Mouse (Mus musculus) embryonic facial prominence, embryonic 11.5 days (tissue): ENCODE results near the gene Gm49387. TPM values are rescaled to one million over a fixed set of nuclear protein-coding genes. Genes with fewer than 3 reads are reported as not detected.
A peak's percentile ranks its signal among the peaks of the same experiment; 100 is the strongest.

Experiments used
- ATAC-seq: fragments of 200-750 bp; cut with Nextera tagmentation; replicated peaks from 2 replicates; pipeline ENCODE4 v1.8.0; 2017; ENCODE audit warnings: low read depth; ENCODE audit not compliant: insufficient number of reproducible peaks, low FRiP score, low TSS enrichment
- DNase-seq: peaks from one replicate; pipeline ENCODE4 v3.0.0-alpha.2; 2015; ENCODE audit warnings: low spot score
- H3K27ac ChIP-seq: fragments of 300-500 bp; sonication (generic); replicated peaks from 2 replicates; pipeline ENCODE4 v1.5.1; 2014; ENCODE audit warnings: mild to moderate bottlenecking, low read depth, low read length, control low read depth
- H3K27me3 ChIP-seq: fragments of 300-500 bp; sonication (generic); 2 replicates; pipeline ENCODE4 v1.6.1; 2014; ENCODE audit warnings: mild to moderate bottlenecking, low read length, moderate library complexity, mixed read lengths; ENCODE audit not compliant: control insufficient read depth, insufficient read depth
- H3K36me3 ChIP-seq: fragments of 300-500 bp; sonication (generic); replicated peaks from 2 replicates; pipeline ENCODE4 v1.6.1; 2014; ENCODE audit warnings: low read depth, mild to moderate bottlenecking, low read length, moderate library complexity, mixed read lengths; ENCODE audit not compliant: control insufficient read depth, insufficient read depth
- H3K4me1 ChIP-seq: fragments of 300-500 bp; sonication (generic); 2 replicates; pipeline ENCODE4 v1.6.1; 2014; ENCODE audit warnings: low read length, mixed read lengths; ENCODE audit not compliant: control insufficient read depth, insufficient read depth
- H3K4me2 ChIP-seq: fragments of 300-500 bp; sonication (generic); 2 replicates; pipeline ENCODE4 v1.6.1; 2014; ENCODE audit warnings: low read depth, mild to moderate bottlenecking, control low read depth, low read length, moderate library complexity
- H3K4me3 ChIP-seq: fragments of 300-500 bp; sonication (generic); 2 replicates; pipeline ENCODE4 v1.5.1; 2014; ENCODE audit warnings: low read depth, low read length, control low read depth
- H3K9ac ChIP-seq: fragments of 300-500 bp; sonication (generic); replicated peaks from 2 replicates; pipeline ENCODE4 v1.6.1; 2014; ENCODE audit warnings: mild to moderate bottlenecking, control low read depth, low read length
- H3K9me3 ChIP-seq: fragments of 300-500 bp; sonication (generic); replicated peaks from 2 replicates; pipeline ENCODE4 v1.6.1; 2016; ENCODE audit warnings: mild to moderate bottlenecking, low read length, inconsistent platforms, mixed read lengths; ENCODE audit not compliant: control insufficient read depth
- WGBS: fragments of 180-500 bp; shearing (Covaris S2); extraction: QIAGEN DNeasy Blood & Tissue Kit; methylation state at CpG from one replicate; pipeline ENCODE4 v1.1.7; 2014; 5-methylcytosine and 5-hydroxymethylcytosine counted together
- polyA plus RNA-seq: library from polyadenylated mRNA; unstranded; fragments of >200 nt; fragmentation: Nextera tagmentation; extraction: Ambion mirVana; gene quantifications from 2 replicates; pipeline ENCODE4 v1.2.1, GENCODE M21; 2014

The Gm49387 gene
- polyA plus RNA-seq = 1.6 and 2.0 TPM in 2 replicates

DNA sequence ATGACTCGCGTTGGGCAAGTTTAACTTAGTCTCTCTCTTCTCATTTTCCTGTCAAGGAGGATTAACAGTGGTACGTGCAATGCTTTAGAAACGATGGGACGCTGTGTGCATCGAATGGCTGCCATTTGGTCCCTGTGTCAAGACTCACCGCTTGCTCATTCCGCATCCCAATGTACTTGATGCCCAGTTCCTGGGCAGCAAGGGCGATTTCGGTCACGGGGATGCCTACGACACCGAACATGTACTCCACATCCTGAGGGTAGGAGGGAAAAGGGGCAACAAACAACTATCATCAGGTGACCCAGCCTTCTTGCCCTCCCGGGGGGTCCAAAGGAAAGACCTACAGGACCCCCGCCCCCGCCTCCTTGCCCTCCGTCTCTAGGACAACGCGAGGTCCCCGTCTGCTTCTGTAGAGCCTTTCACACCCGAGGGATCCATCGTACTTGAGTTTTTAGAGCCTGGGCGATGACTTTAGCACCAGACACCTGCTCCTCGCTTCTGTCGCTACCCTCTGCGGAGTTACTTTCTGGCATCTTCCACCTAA is at the start of gene Gm49387:
Gene Gm49387 (minus strand): TSS at position 533 of the 544 bp plus-strand sequence.
- H3K27ac ChIP-seq = peak within 1 kb of the TSS; percentile 54; the same call in 1 of the 2 replicates
- H3K27me3 ChIP-seq = no peaks in the 10 kb centered on the region
- WGBS = 4% methylated on average over 26 of the region's 26 CpGs
- H3K4me3 ChIP-seq = peak within 1 kb of the TSS; percentile 62
- peak; percentile 54; the same call in 1 of the 2 replicates for ATAC-seq
- H3K9ac ChIP-seq = peak within 1 kb of the TSS; percentile 70
- no peak for DNase-seq
- H3K36me3 ChIP-seq = no peaks in the 10 kb centered on the region
- no peaks in the 10 kb centered on the region for H3K9me3 ChIP-seq
- H3K4me2 ChIP-seq = peak within 1 kb of the TSS; percentile 88
- H3K4me1 ChIP-seq = no peaks in the 10 kb centered on the region

DNA sequence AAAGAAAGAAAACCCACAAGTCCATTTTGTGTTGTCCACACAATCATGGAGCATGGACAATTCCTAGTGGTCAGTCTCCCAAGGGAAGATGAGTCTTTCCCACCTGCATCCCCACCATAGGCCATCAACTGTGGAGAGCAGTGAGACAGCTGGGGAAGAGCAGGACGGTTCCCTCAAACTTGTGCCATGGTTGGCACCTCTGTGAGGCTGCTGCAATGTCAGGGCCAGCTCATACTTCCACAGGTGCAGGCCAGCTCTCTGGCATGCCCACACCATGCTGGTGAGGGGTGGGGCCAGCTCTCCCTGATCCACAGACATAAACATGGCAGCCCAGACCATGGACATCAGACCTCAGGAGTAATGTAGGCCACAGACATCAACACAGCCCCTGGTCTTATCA is 45.6 kb upstream of the Gm49387 start:
- Histone ChIP-seq H3K4me3 (no peak overlapping the region), H3K27me3 (no peaks in the 10 kb centered on the region), H3K4me2 (no peak overlapping the region), H3K9me3 (no peaks in the 10 kb centered on the region), H3K36me3 (no peaks in the 10 kb centered on the region), H3K9ac (no peak overlapping the region), H3K27ac (no peak overlapping the region), H3K4me1 (no peaks in the 10 kb centered on the region)
- ATAC-seq (no peak), DNase-seq (no peak)
- 100% methylated on average over 1 of the region's 1 CpGs for WGBS

DNA sequence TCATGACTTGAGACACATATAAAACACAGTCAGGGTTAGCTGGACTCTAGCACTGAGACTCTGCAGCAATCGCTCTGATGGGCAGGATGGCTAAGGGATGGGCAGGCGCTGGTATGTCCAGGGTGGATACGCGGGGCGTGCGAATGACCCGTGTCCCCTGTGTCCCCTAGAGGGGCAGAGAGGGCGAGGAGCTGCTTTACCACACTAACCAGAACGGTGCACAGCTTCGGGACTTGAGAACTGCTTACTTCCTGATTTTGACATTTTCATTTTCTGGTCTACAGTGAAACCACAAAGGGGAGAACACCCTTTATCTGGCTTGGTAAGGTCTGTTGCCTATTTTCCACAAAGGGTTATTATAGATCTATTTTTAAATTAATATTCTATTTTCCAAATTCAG is 45.0 kb upstream of the Gm49387 start:
- DNase-seq = no peak
- H3K9me3 ChIP-seq = no peaks in the 10 kb centered on the region
- H3K36me3 ChIP-seq = no peaks in the 10 kb centered on the region
- H3K4me2 ChIP-seq = no peak overlapping the region
- H3K9ac ChIP-seq = no peak overlapping the region
- no peak overlapping the region for H3K4me3 ChIP-seq
- WGBS = 88% methylated on average over 10 of the region's 10 CpGs
- H3K4me1 ChIP-seq = no peaks in the 10 kb centered on the region
- no peak for ATAC-seq
- no peak overlapping the region for H3K27ac ChIP-seq
- no peaks in the 10 kb centered on the region for H3K27me3 ChIP-seq

DNA sequence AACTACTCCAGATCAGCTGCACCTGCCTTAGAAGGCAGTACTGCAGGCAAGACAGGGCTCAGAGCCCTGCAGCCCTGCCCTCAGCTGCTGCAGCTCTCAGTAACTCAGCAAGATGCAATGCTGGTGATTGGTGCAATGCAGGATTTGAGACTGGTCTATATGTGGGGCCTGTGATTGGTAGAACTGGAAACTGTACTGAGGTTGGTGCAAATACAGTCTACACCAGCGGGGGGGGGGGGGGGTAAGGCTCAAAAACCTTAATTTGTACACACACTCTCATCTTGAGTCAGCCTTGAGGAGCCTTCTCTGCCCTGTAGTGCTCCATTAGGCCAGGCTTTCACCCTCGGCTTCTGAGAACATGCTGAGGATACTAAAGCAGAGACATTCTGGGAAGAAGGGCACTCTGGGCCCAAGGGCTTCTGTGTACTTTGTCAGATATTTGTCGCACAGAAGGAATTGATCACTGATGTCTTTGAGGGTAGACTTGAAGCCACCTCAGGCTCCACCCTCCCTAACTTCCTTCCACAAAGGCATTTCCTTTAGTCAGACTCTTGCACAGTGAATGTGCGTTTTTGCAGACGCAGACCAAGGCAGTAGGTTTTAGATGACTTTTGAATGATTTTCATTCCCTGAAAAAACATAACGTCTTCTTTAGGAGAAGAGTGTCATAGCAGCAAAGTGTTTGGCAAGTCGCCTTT is 43.8 kb upstream of the Gm49387 start:
- no peak overlapping the region for H3K27ac ChIP-seq
- DNase-seq (no peak), ATAC-seq (no peak)
- no peaks in the 10 kb centered on the region for H3K9me3 ChIP-seq
- H3K27me3 ChIP-seq = no peaks in the 10 kb centered on the region
- no peak overlapping the region for H3K4me3 ChIP-seq
- no peak overlapping the region for H3K4me2 ChIP-seq
- H3K9ac ChIP-seq = no peak overlapping the region
- WGBS = 61% methylated on average over 7 of the region's 7 CpGs
- no peaks in the 10 kb centered on the region for H3K36me3 ChIP-seq
- no peaks in the 10 kb centered on the region for H3K4me1 ChIP-seq

DNA sequence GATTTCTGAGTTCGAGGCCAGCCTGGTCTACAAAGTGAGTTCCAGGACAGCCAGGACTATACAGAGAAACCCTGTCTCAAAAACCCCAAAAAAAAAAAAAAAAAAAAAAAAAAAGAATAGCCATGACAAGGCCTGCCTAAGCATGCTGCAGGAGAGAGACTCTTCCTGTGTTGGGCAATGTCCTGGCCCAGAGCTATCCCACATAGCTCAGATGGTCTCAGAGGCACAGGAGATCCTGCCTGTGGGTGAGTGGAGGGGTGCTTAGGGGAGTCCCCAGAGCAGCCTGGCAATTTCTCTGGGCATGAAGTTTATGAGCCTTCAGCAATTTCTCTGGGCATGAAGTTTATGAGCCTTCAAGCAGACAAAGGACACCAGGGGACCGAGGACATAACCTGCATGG is 42.9 kb upstream of the Gm49387 start:
- no peaks in the 10 kb centered on the region for H3K36me3 ChIP-seq
- ATAC-seq = no peak
- no peak overlapping the region for H3K4me3 ChIP-seq
- no peak overlapping the region for H3K9ac ChIP-seq
- H3K4me1 ChIP-seq = no peaks in the 10 kb centered on the region
- DNase-seq = no peak
- no peak overlapping the region for H3K27ac ChIP-seq
- no peak overlapping the region for H3K4me2 ChIP-seq
- H3K9me3 ChIP-seq = no peaks in the 10 kb centered on the region
- H3K27me3 ChIP-seq = no peaks in the 10 kb centered on the region
- WGBS = 94% methylated on average over 2 of the region's 2 CpGs

DNA sequence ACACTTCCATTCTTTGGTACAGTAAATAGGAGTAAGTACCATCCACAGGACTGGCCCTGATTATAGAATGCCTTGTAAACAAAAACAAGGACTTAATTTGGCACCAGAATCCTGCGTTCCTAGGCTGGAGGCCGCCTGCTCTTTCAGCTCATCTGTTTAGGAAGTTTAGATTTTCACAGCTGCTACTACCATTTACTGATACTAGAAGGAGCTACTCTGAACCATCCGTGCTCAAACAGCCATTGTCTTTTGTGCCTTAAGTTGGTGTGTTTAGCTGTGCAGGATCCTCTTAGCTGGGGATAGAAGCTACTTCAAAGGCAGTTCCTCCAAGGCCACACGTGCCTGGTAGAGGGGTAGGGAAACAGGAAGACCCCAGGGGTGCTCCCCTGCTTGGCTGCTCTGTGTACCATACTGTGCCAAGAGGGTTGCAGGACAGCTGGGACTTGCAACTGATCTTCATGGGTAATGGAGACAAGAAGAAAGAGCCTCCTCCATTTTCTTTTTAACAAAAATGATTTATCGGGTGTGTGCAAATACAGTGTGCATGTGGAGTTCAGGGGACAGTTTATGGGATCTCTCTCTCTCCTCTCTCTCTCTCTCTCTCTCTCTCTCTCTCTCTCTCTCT is 41.4 kb upstream of the Gm49387 start:
- Histone ChIP-seq H3K27me3 (no peaks in the 10 kb centered on the region), H3K4me3 (no peak overlapping the region), H3K4me1 (no peaks in the 10 kb centered on the region), H3K9ac (no peak overlapping the region), H3K27ac (no peak overlapping the region), H3K4me2 (no peak overlapping the region), H3K36me3 (no peaks in the 10 kb centered on the region), H3K9me3 (no peaks in the 10 kb centered on the region)
- ATAC-seq = no peak
- WGBS = 47% methylated on average over 5 of the region's 5 CpGs
- no peak for DNase-seq

DNA sequence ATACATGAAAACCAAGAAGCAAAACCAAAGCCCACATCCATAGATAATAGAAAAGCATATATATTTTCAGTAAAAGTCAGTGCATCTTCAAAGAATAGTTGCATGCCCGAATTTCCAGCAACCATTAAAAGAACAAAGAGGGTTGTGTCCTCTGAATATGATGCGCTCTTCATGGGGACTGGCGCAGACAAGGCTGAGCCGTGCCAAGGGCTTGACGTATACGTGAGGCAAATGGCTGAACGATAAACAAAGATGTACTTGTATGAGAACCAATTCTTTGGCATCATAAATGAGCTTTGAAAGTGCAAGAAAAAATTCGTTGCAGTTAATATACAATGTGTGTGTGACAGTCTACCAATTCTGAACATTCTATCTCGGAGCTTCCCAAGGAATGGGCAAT is 40.6 kb upstream of the Gm49387 start:
- no peaks in the 10 kb centered on the region for H3K4me1 ChIP-seq
- H3K4me3 ChIP-seq = no peak overlapping the region
- no peak overlapping the region for H3K27ac ChIP-seq
- H3K9ac ChIP-seq = no peak overlapping the region
- H3K4me2 ChIP-seq = no peak overlapping the region
- no peaks in the 10 kb centered on the region for H3K9me3 ChIP-seq
- no peaks in the 10 kb centered on the region for H3K36me3 ChIP-seq
- no peak for ATAC-seq
- 85% methylated on average over 9 of the region's 9 CpGs for WGBS
- H3K27me3 ChIP-seq = no peaks in the 10 kb centered on the region
- no peak for DNase-seq

DNA sequence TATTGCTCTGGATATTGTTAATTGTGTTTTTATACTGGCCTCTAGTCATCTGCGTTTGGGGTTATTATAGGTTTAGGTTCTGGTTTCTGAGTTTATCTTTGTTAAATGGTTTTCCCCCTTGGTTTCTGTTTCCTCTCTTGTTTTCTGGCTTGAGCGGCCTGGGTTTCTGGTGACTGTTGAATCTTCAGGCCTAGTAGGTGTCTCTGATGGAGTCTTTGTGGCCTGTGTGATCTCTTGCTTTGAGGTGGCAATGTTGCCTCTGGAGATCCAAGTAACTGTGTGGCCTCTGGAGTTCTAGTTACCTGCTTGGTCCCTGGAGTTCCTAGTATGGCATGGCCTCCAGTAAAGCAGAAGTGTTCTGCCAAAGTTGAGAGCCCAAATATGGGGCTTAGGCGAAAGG is 40.0 kb upstream of the Gm49387 start:
- no peak for ATAC-seq
- DNase-seq = no peak
- H3K36me3 ChIP-seq = no peaks in the 10 kb centered on the region

More for the DNA sequence above, 40.0 kb upstream of the Gm49387 start:
- Histone ChIP-seq H3K9me3 (no peaks in the 10 kb centered on the region), H3K4me3 (no peak overlapping the region), H3K4me1 (no peaks in the 10 kb centered on the region), H3K4me2 (no peak overlapping the region), H3K9ac (no peak overlapping the region), H3K27me3 (no peaks in the 10 kb centered on the region), H3K27ac (no peak overlapping the region)
- WGBS = 87% methylated on average over 3 of the region's 3 CpGs
